Mouse (Mus musculus) neural tube, embryonic 15.5 days (tissue): Measurements from ENCODE around the gene Ada. TPM values are rescaled to one million over a fixed set of nuclear protein-coding genes. Genes with fewer than 3 reads are reported as not detected.
A peak's percentile ranks its signal among the peaks of the same experiment; 100 is the strongest.
"Not testable (repeated sequence)": the region's sequence is repeated elsewhere in the genome, so short reads cannot be mapped to it uniquely, and the experiment has no call there.

Experiments used
- ATAC-seq: fragments of 200-750 bp; cut with Nextera tagmentation; 2 replicates; pipeline ENCODE4 v1.8.0; 2017; ENCODE audit warnings: mild to moderate bottlenecking, moderate TSS enrichment, moderate library complexity; ENCODE audit not compliant: low FRiP score
- H3K27ac ChIP-seq: fragments of 300-500 bp; sonication (generic); replicated peaks from 2 replicates; pipeline ENCODE4 v1.5.1; 2015; ENCODE audit warnings: mild to moderate bottlenecking, inconsistent platforms
- H3K27me3 ChIP-seq: fragments of 300-500 bp; sonication (generic); replicated peaks from 2 replicates; pipeline ENCODE4 v1.6.1; 2015; ENCODE audit warnings: inconsistent platforms
- H3K36me3 ChIP-seq: fragments of 300-500 bp; sonication (generic); 2 replicates; pipeline ENCODE4 v1.6.1; 2015; ENCODE audit warnings: inconsistent platforms
- H3K4me1 ChIP-seq: fragments of 300-500 bp; sonication (generic); 2 replicates; pipeline ENCODE4 v1.6.1; 2015; ENCODE audit warnings: inconsistent platforms
- H3K4me2 ChIP-seq: fragments of 300-500 bp; sonication (generic); 2 replicates; pipeline ENCODE4 v1.6.1; 2015; ENCODE audit warnings: inconsistent platforms, mild to moderate bottlenecking, moderate library complexity
- H3K4me3 ChIP-seq: fragments of 300-500 bp; sonication (generic); replicated peaks from 2 replicates; pipeline ENCODE4 v1.5.1; 2015; ENCODE audit warnings: mild to moderate bottlenecking, inconsistent platforms
- H3K9ac ChIP-seq: fragments of 300-500 bp; sonication (generic); replicated peaks from 2 replicates; pipeline ENCODE4 v1.6.1; 2015; ENCODE audit warnings: mild to moderate bottlenecking, inconsistent platforms
- H3K9me3 ChIP-seq: fragments of 300-500 bp; sonication (generic); replicated peaks from 2 replicates; pipeline ENCODE4 v1.6.1; 2016; ENCODE audit warnings: inconsistent platforms
- WGBS: fragments of 180-500 bp; shearing (Covaris S2); methylation state at CpG from one replicate; pipeline ENCODE4 v1.1.7; 2015; ENCODE audit warnings: mixed read lengths; 5-methylcytosine and 5-hydroxymethylcytosine counted together
- polyA plus RNA-seq: library from polyadenylated mRNA; unstranded; fragments of >200 nt; fragmentation: Nextera tagmentation; extraction: Ambion mirVana; gene quantifications from 2 replicates; pipeline ENCODE4 v1.2.1, GENCODE M21; 2015

The Ada gene
- polyA plus RNA-seq, 1 experiment from 2014 or later = 4.2 TPM

GRCm38 (mm10) chr2:163692873-163693612 lies 57.0 kb downstream of the Ada start:
- H3K4me1 ChIP-seq = peaks cover 38% of the 10 kb centered on the region
- no peak overlapping the region for H3K9ac ChIP-seq

DNA sequence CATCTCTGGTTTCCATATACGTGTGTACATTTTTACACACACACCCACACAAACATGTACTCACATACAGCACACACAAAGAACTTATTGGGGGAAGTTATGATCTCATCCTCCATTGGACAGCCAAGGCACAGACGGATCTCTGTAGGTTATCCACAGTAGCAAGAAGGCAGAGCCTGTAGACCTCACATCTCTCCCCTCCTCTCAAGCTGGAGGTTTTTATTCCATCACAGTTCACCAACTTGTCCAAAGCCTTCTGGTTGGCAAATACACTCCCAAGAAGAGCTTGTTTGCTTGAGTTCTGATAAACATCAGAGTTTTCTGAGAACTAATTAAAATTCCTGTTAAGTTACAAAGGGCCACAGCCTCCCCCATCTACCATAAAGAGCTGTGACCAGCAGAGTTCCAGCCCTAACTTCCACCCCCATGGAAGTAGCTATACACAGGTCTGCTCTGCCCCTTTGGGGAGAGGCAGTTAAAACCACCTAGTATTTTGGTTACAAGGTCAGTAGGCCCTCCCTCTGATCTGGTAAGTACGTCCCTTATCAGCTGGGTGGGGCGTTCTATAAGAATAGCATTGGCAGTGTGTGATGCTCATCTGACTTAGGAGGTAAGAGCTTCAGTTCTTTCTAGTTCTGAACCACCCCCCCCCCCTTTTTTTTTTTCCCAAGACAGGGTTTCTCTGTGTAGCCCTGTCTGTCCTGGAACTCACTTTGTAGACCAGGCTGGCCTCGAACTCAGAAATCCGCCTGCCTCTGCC lies 58.0 kb downstream of the Ada start:
- no peak for ATAC-seq
- no peak overlapping the region for H3K9ac ChIP-seq
- no peak overlapping the region for H3K4me3 ChIP-seq
- 91% methylated on average over 6 of the region's 6 CpGs for WGBS
- no peaks in the 10 kb centered on the region for H3K36me3 ChIP-seq
- no peak overlapping the region for H3K4me2 ChIP-seq
- H3K4me1 ChIP-seq = peaks cover 37% of the 10 kb centered on the region
- no peak overlapping the region for H3K27ac ChIP-seq
- no peaks in the 10 kb centered on the region for H3K27me3 ChIP-seq
- no peaks in the 10 kb centered on the region for H3K9me3 ChIP-seq

More at GRCm38 (mm10) chr2:163692873-163693612, 57.0 kb downstream of the Ada start:
- Histone ChIP-seq H3K27ac (peak overlapping the region; percentile 63; the same call in 1 of the 2 replicates), H3K4me2 (no peak overlapping the region), H3K9me3 (no peaks in the 10 kb centered on the region), H3K36me3 (no peaks in the 10 kb centered on the region), H3K27me3 (no peaks in the 10 kb centered on the region), H3K4me3 (no peak overlapping the region)
- WGBS = 57% methylated on average over 3 of the region's 3 CpGs
- no peak for ATAC-seq

DNA sequence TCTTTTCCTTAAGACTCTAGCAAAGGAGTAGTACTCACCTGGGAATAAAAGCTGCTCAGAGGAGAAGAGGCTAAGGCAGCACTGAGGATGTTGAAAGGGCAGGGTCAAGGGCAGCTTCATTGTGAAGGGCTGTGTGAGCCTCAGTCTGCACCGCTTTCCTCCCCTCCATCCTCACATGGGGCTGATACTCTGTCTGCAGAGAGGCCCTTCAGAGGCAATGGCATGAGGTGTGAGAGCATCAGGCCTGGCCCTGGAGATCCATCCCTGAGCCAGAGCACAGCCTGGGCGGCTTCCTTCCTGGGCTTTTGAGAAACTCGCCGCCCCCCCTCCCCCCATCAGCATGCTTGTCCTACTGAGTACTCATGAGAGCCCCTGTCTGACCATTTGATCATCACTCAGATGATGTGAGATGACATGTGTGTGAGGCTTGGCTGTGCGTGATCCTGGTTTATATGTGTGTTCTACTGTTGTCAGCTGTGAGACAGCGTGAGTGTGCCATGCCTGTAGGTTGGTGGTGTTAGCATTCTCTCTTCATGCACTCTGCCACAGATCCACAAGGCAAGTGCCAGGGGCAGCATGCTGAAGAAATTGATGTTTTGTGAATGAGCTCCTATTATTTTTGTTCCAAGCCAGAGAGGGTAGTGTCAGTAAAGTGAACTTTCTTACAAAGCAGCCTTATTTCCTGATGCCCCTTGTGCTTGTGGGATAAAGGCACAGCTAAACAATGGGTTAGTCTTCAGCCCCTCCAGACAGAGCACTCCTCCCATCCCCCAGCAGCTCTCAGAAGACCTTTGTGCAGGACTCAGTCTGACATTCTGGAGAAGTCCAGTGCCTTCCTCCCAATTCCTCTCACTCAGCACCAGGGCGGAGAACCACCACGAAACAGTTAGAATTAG lies 59.4 kb downstream of the Ada start:
- no peak overlapping the region for H3K9ac ChIP-seq
- no peak for ATAC-seq

GRCm38 (mm10) chr2:163689771-163690170 lies 60.3 kb downstream of the Ada start:
- no peak for ATAC-seq
- Histone ChIP-seq H3K27ac (peak overlapping the region; percentile 48; the same call in 1 of the 2 replicates), H3K9me3 (no peaks in the 10 kb centered on the region), H3K4me2 (no peak overlapping the region), H3K9ac (no peak overlapping the region), H3K4me3 (no peak overlapping the region), H3K4me1 (peaks cover 49% of the 10 kb centered on the region), H3K36me3 (no peaks in the 10 kb centered on the region), H3K27me3 (no peaks in the 10 kb centered on the region)
- 81% methylated on average over 3 of the region's 3 CpGs for WGBS

More for the DNA sequence above, 59.4 kb downstream of the Ada start:
- WGBS = 63% methylated on average over 8 of the region's 8 CpGs
- Histone ChIP-seq H3K4me3 (no peak overlapping the region), H3K4me2 (no peak overlapping the region), H3K9me3 (no peaks in the 10 kb centered on the region), H3K4me1 (peaks cover 44% of the 10 kb centered on the region), H3K27me3 (no peaks in the 10 kb centered on the region), H3K27ac (peak overlapping the region; percentile 23; the same call in 1 of the 2 replicates), H3K36me3 (no peaks in the 10 kb centered on the region)

DNA sequence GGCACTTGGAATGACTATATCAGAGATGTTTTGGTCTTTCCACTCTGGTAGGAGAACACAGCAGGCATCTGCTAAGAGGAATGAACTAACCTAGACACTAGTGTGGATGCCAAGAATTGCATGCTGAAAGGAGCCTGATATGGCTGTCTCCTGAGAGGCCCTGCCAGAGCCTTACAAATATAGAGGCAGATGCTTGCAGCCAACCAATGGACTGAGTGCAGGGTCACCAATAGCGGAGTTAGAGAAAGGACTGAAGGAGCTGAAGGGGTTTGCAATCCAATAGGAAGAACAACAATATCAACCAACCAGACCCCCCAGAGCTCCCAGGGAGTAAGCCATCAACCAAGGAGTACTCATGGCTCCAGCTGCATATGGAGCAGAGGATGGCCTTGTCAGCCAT lies 61.7 kb downstream of the Ada start:
- ATAC-seq, H3K4me2 ChIP-seq, H3K9ac ChIP-seq, H3K4me3 ChIP-seq, H3K36me3 ChIP-seq, H3K27ac ChIP-seq, H3K27me3 ChIP-seq, H3K9me3 ChIP-seq: not testable (repeated sequence)
- 87% methylated on average over 1 of the region's 1 CpGs for WGBS
- H3K4me1 ChIP-seq = peaks cover 38% of the 10 kb centered on the region

GRCm38 (mm10) chr2:163686886-163687285 lies 63.2 kb downstream of the Ada start:
- no peaks in the 10 kb centered on the region for H3K27me3 ChIP-seq
- WGBS = 48% methylated on average over 3 of the region's 3 CpGs
- no peak for ATAC-seq
- H3K4me3 ChIP-seq = no peak overlapping the region
- no peaks in the 10 kb centered on the region for H3K36me3 ChIP-seq
- no peaks in the 10 kb centered on the region for H3K9me3 ChIP-seq
- H3K4me2 ChIP-seq = no peak overlapping the region
- no peak overlapping the region for H3K9ac ChIP-seq
- peaks cover 30% of the 10 kb centered on the region for H3K4me1 ChIP-seq
- no peak overlapping the region for H3K27ac ChIP-seq

DNA sequence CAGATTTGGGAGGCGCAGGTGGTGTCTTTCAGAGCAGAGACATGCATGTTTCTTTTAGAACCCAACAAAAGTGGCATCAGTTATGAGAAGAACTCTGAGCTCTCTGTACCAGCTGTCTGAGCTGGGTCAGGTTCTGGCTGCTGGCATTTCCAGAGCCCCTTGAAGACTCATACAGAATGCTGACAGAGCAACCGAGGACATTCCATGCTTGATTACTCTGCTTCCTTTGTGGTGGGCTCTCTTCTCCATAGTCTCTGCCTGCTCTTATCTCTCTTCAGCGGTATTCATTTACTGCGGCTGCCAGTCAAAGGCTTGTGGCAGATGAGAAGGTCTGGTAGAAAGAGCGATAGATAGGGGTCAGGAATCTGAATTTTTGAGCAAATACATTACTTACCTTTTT lies 63.8 kb downstream of the Ada start:
- no peaks in the 10 kb centered on the region for H3K9me3 ChIP-seq
- no peak for ATAC-seq
- peak overlapping the region; percentile 48; the same call in 1 of the 2 replicates for H3K27ac ChIP-seq
- H3K36me3 ChIP-seq = no peaks in the 10 kb centered on the region
- WGBS = 83% methylated on average over 5 of the region's 5 CpGs
- no peak overlapping the region for H3K9ac ChIP-seq
- H3K4me1 ChIP-seq = peaks cover 30% of the 10 kb centered on the region
- no peaks in the 10 kb centered on the region for H3K27me3 ChIP-seq
- H3K4me3 ChIP-seq = no peak overlapping the region
- no peak overlapping the region for H3K4me2 ChIP-seq

GRCm38 (mm10) chr2:163685761-163686200 lies 64.3 kb downstream of the Ada start:
- no peaks in the 10 kb centered on the region for H3K27me3 ChIP-seq
- no peak overlapping the region for H3K4me3 ChIP-seq
- no peaks in the 10 kb centered on the region for H3K9me3 ChIP-seq
- H3K4me1 ChIP-seq = peaks cover 27% of the 10 kb centered on the region
- no peaks in the 10 kb centered on the region for H3K36me3 ChIP-seq
- H3K9ac ChIP-seq = no peak overlapping the region
- H3K4me2 ChIP-seq = no peak overlapping the region
- 78% methylated on average over 6 of the region's 6 CpGs for WGBS
- ATAC-seq = no peak
- peak overlapping the region; percentile 48; the same call in 1 of the 2 replicates for H3K27ac ChIP-seq

DNA sequence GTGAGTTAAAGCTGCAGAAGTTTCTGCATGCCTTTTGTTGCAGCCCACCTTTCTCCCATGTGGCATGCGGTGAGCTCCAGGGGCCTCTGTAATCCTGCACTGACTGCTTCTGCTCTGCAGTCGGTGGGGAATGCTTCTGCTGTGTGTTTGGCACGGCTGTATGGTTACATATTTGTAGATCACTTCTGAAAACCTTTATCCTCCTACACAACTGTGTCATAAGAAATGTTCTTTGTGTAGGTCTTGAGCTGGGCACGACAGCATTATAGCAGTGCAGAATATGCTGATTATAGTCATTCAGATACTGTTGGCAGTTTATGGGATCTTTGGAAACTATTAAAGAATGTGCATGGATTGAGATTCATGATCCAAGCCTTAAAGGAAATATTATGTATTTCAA lies 64.8 kb downstream of the Ada start:
- H3K4me1 ChIP-seq = peaks cover 22% of the 10 kb centered on the region
- H3K9ac ChIP-seq = no peak overlapping the region
- H3K36me3 ChIP-seq = no peaks in the 10 kb centered on the region
- H3K9me3 ChIP-seq = no peaks in the 10 kb centered on the region
- H3K4me2 ChIP-seq = no peak overlapping the region
- no peak for ATAC-seq
- no peak overlapping the region for H3K4me3 ChIP-seq
- H3K27me3 ChIP-seq = no peaks in the 10 kb centered on the region
- 66% methylated on average over 4 of the region's 4 CpGs for WGBS
- H3K27ac ChIP-seq = peak overlapping the region; percentile 48; the same call in 1 of the 2 replicates

DNA sequence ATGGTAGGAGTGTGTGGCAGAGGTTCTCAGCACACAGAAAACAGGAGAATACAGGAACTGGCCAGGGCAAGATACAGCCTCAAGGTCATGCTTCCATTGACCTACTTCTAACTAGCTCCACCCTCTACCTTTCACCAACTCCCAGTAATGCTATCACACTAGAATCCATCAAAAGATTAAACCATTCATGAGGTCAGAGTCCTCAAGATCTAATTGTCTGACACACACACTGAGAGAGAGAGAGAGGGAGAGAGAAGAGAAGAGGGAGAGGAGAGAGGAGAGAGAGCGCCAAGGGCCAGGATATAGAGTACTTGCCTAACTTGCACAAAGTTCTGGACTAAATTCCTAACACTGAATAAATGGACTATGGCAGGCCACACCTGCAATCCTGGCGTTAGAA lies 67.7 kb downstream of the Ada start:
- H3K27me3 ChIP-seq = no peaks in the 10 kb centered on the region
- WGBS = 93% methylated on average over 2 of the region's 2 CpGs
- H3K4me1 ChIP-seq = peaks cover 12% of the 10 kb centered on the region
- no peak for ATAC-seq
- H3K4me2 ChIP-seq = no peak overlapping the region
- H3K4me3 ChIP-seq = no peak overlapping the region
- H3K9ac ChIP-seq = no peak overlapping the region
- H3K27ac ChIP-seq = no peak overlapping the region
- no peaks in the 10 kb centered on the region for H3K9me3 ChIP-seq
- H3K36me3 ChIP-seq = no peaks in the 10 kb centered on the region

DNA sequence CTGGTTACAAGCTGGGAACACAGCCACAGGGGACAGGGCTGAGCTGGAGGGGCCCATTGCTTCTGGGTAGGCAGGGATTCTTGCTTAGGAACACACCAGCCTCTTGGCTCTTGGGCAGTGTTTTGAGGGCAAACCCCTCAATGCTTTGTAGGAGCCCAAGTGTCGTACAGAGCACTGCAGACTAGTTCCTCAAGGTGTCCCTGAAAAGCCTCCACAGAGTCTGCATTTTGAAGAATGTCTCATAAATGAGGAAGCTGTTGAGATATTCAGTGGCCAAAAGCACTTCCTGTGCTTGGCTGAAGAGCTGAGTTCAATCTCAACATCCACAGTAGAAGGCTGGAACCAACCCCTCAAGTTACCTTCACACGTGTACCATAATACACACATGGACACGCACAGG lies 73.3 kb downstream of the Ada start:
- Histone ChIP-seq H3K4me3 (no peak overlapping the region), H3K36me3 (no peaks in the 10 kb centered on the region), H3K27me3 (no peaks in the 10 kb centered on the region), H3K4me1 (peaks cover 20% of the 10 kb centered on the region), H3K4me2 (no peak overlapping the region), H3K9me3 (no peaks in the 10 kb centered on the region), H3K9ac (no peak overlapping the region), H3K27ac (no peak overlapping the region)
- no peak for ATAC-seq
- 96% methylated on average over 3 of the region's 3 CpGs for WGBS
